Mouse (Mus musculus) lung, adult 2 months (tissue): Measurements from ENCODE around the gene Nav2. TPM values are rescaled to one million over a fixed set of nuclear protein-coding genes. Genes with fewer than 3 reads are reported as not detected.

Experiments used
- DNase-seq: peaks from one replicate; pipeline ENCODE4 v3.0.0; 2022
- H3K4me1 ChIP-seq: fragments of 200-500 bp; 2 replicates; pipeline ENCODE4 v1.6.1; 2011; ENCODE audit warnings: low read length; ENCODE audit not compliant: control insufficient read depth, insufficient read depth
- H3K4me3 ChIP-seq: fragments of 200-500 bp; replicated peaks from 2 replicates; pipeline ENCODE3; 2011; ENCODE audit warnings: low read depth, mild to moderate bottlenecking, control low read depth, low read length; ENCODE audit errors: extremely low read depth
- CTCF ChIP-seq: fragments of 200-500 bp; IDR thresholded peaks from 2 replicates; pipeline ENCODE4 v1.5.1; 2011; ENCODE audit warnings: mild to moderate bottlenecking, low read length, control low read depth; ENCODE audit not compliant: insufficient read depth
- POLR2A ChIP-seq: fragments of 200-500 bp; IDR thresholded peaks from 2 replicates; pipeline ENCODE4 v1.6.1; 2011; ENCODE audit warnings: low read depth, mild to moderate bottlenecking, control low read depth, low read length, borderline replicate concordance; ENCODE audit errors: extremely low read depth
- WGBS: fragments of 180-500 bp; shearing (Covaris S2); methylation state at CpG from one replicate; pipeline ENCODE4 v1.1.7; 2018; 5-methylcytosine and 5-hydroxymethylcytosine counted together
- polyA plus RNA-seq: library from polyadenylated mRNA; depleted of rRNA; stranded (reverse); fragments of >200 nt; gene quantifications from 2 replicates; pipeline ENCODE4 v1.2.3, GENCODE M21; 2012

Gene Nav2
- polyA plus RNA-seq, 1 experiment, result 33.9 TPM

GRCm38 (mm10) chr7:49342556-49343080 is 434.1 kb downstream of the Nav2 start:
- H3K4me1 ChIP-seq, result peaks cover 11% of the 10 kb centered on the region; the same call in 1 of the 2 replicates
- WGBS, result 21% methylated on average over 13 of the region's 13 CpGs
- no peak overlapping the region for H3K4me3 ChIP-seq
- no peak for DNase-seq
- TF ChIP-seq POLR2A, result no peak
- TF ChIP-seq CTCF, result no peak

DNA sequence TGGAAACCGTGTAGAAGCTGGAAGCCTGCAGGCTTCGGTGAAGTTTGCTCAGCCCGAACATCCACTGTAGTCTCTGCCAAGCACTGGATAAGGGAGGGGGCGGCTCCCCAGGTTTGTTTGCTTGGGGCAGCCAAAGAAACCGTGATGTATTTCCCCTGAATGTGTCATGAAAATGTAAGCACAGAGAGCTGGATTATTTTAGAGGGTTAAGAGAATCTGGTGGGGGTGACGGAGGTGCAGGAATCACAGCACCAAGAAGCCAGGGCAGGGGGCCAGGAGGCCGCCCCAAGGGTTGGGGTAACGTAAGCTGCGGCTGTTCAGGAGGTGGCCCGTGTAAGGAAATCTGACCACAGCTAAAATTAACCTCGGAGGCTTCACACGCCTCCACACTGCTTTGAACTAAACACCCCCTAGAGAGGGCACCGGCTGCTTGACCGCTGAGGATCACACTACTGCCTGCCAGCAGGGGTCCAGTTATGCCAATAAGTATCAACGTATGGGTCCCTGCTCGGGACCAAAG is 434.6 kb downstream of the Nav2 start:
- Histone ChIP-seq H3K4me1 (peaks cover 11% of the 10 kb centered on the region; the same call in 1 of the 2 replicates), H3K4me3 (no peak overlapping the region)
- no peak for DNase-seq
- TF ChIP-seq POLR2A (no peak), CTCF (no peak)
- WGBS, result 9% methylated on average over 16 of the region's 16 CpGs

- no peak for DNase-seq
- 71% methylated on average over 4 of the region's 4 CpGs for WGBS
- no peak for TF ChIP-seq CTCF
- TF ChIP-seq POLR2A, result no peak
- no peak overlapping the region for H3K4me3 ChIP-seq
- H3K4me1 ChIP-seq, result peaks cover 11% of the 10 kb centered on the region; the same call in 1 of the 2 replicates
These were observed 435.4 kb downstream of the Nav2 start for GRCm38 (mm10) chr7:49343752-49344484.

DNA sequence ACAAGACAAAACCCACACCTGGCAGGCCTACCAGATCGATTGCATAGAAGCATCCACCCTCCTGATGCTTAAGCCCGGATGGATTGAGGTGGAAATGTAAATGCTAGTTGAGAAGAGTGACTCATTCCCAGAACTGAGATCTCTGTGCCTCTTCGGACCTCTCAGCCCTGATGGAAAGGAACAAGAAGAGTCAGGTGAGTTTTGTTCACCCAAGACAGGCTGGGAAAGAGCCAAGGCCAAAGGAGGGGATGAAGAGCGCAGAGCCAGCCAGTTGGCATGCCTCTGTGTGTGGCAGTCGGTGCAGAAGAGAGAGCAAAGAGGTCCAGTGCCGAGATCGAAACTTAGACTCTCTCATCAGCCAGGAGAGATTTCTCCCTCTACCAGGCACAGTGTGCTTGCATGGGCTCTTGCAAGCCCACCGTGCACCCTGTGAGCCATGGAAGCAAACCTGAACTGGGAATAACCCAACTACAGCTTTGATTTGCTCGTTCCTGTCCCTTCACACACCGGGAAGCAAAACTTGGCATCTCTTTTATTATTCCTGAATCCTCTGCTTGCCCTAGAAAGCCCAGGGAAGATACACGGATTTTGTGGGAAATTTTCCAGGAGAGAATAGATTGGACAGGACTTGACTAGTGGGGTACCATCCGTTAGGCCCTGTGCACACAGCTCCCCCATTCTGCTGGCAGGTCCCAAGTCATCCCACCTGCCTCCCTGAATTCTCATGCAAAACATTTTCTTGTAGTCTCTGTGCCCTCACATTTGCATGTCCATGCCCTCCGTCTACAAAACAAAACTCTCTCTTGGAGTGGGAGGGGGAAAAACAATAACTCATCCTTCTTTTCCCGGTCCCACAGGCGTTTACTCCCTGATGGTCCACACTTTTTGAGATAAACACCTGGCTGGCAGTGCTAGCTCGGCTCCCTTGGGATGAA is 439.1 kb downstream of the Nav2 start:
- Histone ChIP-seq H3K4me3 (no peak overlapping the region), H3K4me1 (peaks cover 2% of the 10 kb centered on the region; the same call in 1 of the 2 replicates)
- DNase-seq, result peak; percentile 43
- TF ChIP-seq CTCF (no peak), POLR2A (no peak)
- 55% methylated on average over 16 of the region's 16 CpGs for WGBS

DNA sequence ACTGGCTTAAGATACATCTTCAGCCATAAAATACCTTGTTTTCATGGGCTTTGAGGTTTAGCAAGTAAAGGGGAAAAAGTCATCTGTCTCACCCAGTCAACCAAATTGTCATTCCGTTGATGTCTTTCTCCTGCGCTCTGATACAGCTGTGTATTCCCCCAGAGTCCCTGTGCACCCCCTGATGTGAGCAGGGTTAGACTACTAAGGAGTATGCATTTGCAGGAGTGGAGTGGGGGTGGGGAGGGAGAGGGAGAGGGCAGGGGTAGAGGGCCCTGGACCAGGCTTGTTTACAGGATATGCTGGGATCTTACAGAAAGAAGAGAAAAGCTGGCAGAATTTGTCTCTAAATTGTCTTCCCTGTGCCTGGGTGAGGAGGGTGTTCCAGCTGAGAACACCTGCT is 440.1 kb downstream of the Nav2 start:
- DNase-seq, result no peak
- no peak overlapping the region for H3K4me3 ChIP-seq
- peaks cover 2% of the 10 kb centered on the region; the same call in 1 of the 2 replicates for H3K4me1 ChIP-seq
- no peak for TF ChIP-seq CTCF
- no peak for TF ChIP-seq POLR2A
- WGBS, result 58% methylated on average over 2 of the region's 2 CpGs

GRCm38 (mm10) chr7:49350321-49351007 is 441.9 kb downstream of the Nav2 start:
- Histone ChIP-seq H3K4me3 (no peak overlapping the region), H3K4me1 (peaks cover 2% of the 10 kb centered on the region; the same call in 1 of the 2 replicates)
- no peak for TF ChIP-seq POLR2A
- no peak for TF ChIP-seq CTCF
- DNase-seq, result no peak
- WGBS, result 76% methylated on average over 8 of the region's 8 CpGs

DNA sequence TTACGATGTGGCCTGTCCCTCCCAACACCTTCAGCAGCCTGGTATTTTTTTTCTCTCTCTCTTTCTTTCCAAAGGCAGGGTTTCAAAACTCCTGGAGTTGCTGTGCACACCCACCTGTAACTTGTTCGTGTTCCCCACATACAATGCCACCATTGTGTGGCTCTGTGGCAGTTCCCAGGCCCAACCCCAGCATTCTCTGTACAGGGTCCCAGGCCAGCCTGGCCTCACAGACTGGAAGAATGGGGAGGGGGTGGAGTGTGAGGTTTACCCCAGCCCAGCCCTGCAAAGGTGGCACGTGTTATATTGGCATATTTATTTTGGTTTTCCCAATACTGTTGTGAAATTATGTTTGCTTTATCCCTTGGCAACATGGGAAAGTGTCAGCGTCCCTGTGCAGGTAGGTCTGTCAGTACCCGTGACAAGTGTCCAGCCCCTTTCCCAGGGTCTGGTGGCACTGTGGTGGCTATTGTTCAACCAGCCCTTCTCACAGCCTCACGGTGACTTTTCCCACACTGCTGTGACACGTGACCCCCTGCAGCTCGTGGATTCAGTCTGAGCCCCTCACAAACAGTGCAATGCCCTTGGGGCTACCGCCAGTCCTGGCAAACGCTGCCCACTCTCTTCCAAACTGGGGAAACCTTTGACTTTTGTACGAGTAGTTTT is 443.2 kb downstream of the Nav2 start:
- no peak overlapping the region for H3K4me3 ChIP-seq
- 52% methylated on average over 11 of the region's 11 CpGs for WGBS
- TF ChIP-seq POLR2A (no peak), CTCF (no peak)
- peaks cover 2% of the 10 kb centered on the region; the same call in 1 of the 2 replicates for H3K4me1 ChIP-seq
- DNase-seq, result no peak

DNA sequence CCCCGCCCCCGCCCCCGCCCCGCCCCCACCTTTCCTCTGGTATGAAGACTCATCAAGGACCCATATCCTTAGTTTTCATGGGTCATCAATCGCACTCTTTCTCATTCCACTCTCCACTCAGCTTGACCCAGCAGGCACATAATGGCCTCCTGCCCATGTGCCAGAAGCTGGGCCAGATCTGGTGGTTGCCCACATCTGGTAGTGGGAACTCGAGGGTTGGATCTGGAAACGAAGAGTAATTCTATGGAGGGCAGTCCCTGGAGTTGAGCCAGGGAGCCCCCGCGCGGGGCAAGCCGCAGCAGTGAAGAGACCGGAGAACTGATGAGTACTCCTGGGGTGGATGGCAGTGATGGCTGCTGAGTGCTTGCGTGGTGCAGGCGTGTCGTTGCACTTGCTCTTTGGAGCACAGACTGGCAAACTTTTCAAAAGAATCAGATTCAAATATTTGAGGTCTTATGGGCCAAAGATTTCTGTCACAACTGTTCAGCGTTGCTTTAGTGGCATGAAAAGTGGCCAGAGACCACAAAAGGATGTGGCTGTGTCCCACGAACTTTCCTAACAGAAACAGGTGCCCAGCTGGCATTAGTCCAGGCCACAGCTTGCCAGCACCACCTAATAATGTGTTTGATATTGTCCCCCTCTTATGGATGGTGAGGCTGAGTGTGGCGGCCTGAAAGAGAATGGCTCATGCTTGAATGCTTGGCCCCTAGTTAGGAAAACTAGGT is 449.1 kb downstream of the Nav2 start:
- WGBS, result 84% methylated on average over 18 of the region's 18 CpGs
- Histone ChIP-seq H3K4me1 (no peaks in the 10 kb centered on the region), H3K4me3 (no peak overlapping the region)
- DNase-seq, result no peak
- TF ChIP-seq POLR2A, result no peak
